Mouse (Mus musculus) left cerebral cortex, adult 2 months (tissue): ENCODE measurements at regions not wholly inside any gene's neighbourhood (a gene's known extent, or its start where the extent isn't known, plus 50 kb on each side); places are given as distances from the start of the nearest gene placed in this dataset.

Source experiments
- DNase-seq, 2 experiments: peaks; one replicate each; pipeline ENCODE4 v3.0.0; 2021 to 2022; ENCODE audit warnings: low spot score in 2 of 2, mixed read lengths in 1 of 2; ENCODE audit errors: extremely low spot score in 1 of 2
- H3K27ac ChIP-seq: fragments of 200-600 bp; 2 replicates; pipeline ENCODE4 v1.8.1; 2022
- H3K4me3 ChIP-seq: fragments of 200-600 bp; 2 replicates; pipeline ENCODE4 v1.8.1; 2022
- CTCF ChIP-seq: fragments of 200-600 bp; IDR thresholded peaks from 2 replicates; pipeline ENCODE4 v1.8.1; 2022; ENCODE audit warnings: antibody characterized with exemption, mild to moderate bottlenecking, moderate library complexity
- intact Hi-C: fragments of 180-260 bp; cut with DNase I; formaldehyde crosslinking; loops from one replicate; pipeline ENCODE4 v1.15.1; 2025
- microRNA-seq, 2 experiments: library from miRNA; unstranded; fragments of <30 nt; microRNA quantifications; one replicate each; pipeline ENCODE4 v1.2.0; 2021

- no peak for TF ChIP-seq CTCF
- no peak overlapping the region for H3K27ac ChIP-seq
- intact Hi-C loops: loop anchor here (10.0 kb wide), 1 partner anchor 427 kb away; the partner anchor contains the start of gene 4933402D24Rik
- no peak overlapping the region for H3K4me3 ChIP-seq
- no peak for DNase-seq
Observed at GRCm38 (mm10) chr1:64191242-64192220, 69.4 kb upstream of the Klf7 start.

DNA sequence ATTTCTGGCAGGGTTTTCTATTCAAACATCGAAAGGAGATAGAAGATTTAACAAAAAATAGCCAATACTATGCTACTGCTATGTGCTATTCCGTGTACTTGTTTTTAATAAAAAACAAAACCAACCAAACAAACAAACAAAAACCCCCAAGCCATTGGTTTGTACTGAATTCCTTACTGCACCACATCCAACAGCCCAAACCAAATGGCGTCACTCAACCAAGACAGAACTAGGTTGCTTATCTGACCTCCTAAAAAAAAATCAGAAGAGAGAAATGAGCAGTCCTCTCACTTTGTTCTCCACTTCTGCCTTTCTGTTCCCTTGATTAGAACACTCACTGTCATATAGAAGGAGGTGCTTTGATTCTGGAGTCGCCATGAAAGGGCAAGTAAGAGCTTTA lies 68.6 kb upstream of the Klf7 start:
- DNase-seq: no peak
- no peak overlapping the region for H3K27ac ChIP-seq
- intact Hi-C loops: loop anchor here (10.0 kb wide), 1 partner anchor 426 kb away; the partner anchor contains the start of gene 4933402D24Rik
- H3K4me3 ChIP-seq: no peak overlapping the region
- no peak for TF ChIP-seq CTCF

DNA sequence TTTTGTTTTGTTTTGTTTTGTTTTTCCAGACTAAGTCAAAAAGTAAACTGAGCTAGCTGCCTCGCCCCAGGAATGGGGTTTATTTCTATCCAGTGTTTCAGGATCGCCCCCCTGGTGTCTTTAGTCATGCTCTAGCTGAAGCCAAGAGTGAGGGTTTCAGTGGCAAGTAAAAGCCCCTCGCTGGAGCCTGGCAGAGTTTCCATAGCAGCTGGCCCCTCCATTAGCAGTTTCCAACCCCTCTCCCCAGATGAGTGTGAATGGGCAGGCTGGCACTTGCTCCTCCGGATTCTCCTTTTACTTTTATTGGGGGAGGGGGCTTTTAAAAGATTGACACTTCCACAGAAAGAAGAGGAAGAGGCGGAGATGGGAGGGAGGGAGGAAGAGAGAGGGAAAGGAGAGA lies 68.0 kb upstream of the Klf7 start:
- no peak for TF ChIP-seq CTCF
- DNase-seq: no peak
- intact Hi-C loops: loop anchor here (10.0 kb wide), 1 partner anchor 425 kb away; the partner anchor contains the start of gene 4933402D24Rik
- H3K27ac ChIP-seq: no peak overlapping the region
- H3K4me3 ChIP-seq: no peak overlapping the region

DNA sequence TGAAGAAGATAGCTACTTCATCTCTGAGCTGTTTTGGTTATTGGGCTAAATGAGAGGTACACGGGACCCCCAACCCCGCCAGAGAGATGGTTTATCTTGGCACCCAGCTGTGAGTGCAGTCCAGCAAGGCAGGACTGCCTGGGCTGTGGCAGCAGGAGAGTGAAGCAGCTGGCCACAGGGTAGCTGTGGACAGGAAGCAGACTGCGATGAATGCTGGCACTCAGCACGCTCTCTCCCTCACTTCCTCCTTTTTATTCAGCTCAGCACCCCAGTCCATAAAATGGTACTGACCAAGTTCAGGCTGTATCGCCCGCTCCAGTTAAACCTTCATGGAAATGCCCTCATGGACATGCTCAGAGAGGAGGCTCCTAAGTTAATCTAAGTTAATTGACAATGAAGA lies 67.4 kb upstream of the Klf7 start:
- TF ChIP-seq CTCF: no peak
- Histone ChIP-seq H3K4me3 (no peak overlapping the region), H3K27ac (no peak overlapping the region)
- intact Hi-C loops: no loop called here
- DNase-seq: no peak

DNA sequence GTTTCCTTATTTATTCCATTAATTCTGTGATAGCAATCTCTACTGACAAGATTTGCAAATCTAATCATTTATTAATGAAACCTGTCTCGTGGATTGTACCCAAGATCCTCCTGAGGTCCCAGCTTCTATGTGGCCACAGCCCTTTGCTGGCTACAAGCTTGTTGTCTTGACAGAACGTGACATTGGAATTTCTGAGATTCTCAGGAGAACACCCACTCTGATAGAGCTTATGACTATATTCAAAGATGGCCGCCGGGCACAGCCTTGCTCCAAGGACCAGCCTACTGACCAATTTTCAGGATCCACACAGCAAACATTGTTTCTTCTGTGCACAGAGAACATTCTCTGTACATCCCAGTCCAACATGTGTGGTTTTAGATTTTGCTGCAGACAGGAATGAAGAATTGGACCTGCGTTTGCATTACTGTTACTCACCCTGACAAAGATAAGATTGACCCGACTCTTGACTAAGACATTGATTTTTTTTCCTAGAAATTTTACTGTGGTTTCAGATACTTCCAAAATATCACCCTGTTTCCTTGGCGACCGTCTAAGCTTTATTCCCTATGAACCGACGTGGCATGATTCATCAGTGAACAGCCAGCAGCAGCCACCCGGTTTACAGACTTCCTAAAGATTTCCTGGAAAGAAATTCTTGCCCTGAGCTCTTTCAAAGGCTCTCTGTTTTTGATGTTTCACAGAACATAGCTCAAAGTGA lies 65.9 kb upstream of the Klf7 start:
- Histone ChIP-seq H3K27ac (no peak overlapping the region), H3K4me3 (no peak overlapping the region)
- no peak for TF ChIP-seq CTCF
- intact Hi-C loops: no loop called here
- no peak for DNase-seq

DNA sequence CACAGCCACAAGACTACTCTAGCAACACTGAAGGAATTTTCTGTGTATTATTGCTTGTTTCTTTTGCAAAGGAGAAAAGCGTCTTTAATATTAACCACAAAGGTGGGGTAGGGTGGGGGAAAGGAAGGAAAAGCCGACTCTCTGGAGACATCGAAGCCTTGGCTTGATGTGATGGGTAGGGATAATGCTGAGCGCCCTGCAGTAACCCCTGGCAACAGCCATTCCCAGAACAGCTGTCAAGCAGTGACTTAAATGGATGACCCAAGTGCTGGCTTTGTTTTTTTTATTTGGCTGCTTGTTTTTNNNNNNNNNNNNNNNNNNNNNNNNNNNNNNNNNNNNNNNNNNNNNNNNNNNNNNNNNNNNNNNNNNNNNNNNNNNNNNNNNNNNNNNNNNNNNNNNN lies 51.6 kb upstream of the Klf7 start:
- TF ChIP-seq CTCF: no peak
- no peak for DNase-seq
- Histone ChIP-seq H3K27ac (no peak overlapping the region), H3K4me3 (no peak overlapping the region)
- intact Hi-C loops: no loop called here

DNA sequence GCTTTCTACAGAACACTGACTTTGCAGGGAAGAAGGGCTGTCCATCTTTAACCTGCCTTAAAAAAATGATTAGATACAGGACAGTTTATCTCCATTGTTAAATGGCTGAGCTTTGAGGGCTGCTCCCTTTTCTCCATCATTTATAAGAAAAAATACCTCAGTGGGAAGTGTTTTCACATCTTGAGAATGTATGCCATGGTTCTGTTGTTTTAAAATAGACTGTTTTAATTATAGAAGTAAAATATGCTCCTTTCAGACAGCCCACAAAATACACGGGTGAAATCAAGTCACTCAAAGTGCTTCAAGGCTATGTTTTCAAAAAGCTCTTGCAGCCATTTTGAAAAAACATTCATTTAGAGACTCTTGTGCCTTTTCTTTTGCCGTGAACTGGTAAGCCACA lies 50.0 kb upstream of the Klf7 start:
- intact Hi-C loops: no loop called here

More for the DNA sequence above, 50.0 kb upstream of the Klf7 start:
- TF ChIP-seq CTCF: no peak
- H3K27ac ChIP-seq: no peak overlapping the region
- DNase-seq: no peak
- H3K4me3 ChIP-seq: no peak overlapping the region

Small RNA genes lying in the stretch of these regions (microRNA-seq; reads per million reads assigned to microRNA genes)
- gene Gm25748: 0 reads per million in 2 experiments
